Mouse (Mus musculus): ENCODE results near the gene Smim20.

DNA sequence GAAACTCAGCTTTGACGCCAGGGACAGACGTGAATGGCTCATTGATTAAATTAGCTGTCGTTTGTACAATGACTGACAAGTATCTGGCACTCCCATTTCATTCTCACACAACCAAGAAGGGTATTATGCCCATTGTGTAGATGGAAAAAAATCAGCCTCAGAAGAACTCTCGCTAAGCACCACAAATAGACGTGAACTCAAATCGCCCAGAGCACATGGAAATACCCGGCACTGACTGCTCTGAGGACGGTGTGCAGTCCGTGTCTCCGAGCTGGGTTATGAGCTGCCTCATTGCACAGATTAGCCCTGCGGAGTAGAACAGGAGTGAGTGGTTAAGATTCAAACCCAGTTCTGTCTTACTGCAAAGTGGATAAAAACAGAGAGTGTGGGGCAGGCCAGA lies 18.4 kb upstream of the Smim20 start:
- TF ChIP-seq POLR2A (IDR thresholded peaks at IDR 0.05; ENCODE audit: insufficient read depth, low read depth, low read length), result no peak
- TF ChIP-seq CTCF (IDR thresholded peaks at IDR 0.05; ENCODE audit: insufficient read depth, low read depth, low read length), result no peak

Measured in olfactory bulb, adult 2 months (tissue).